Mouse (Mus musculus): ENCODE results near the gene Arid3a.

Gene Arid3a

DNA sequence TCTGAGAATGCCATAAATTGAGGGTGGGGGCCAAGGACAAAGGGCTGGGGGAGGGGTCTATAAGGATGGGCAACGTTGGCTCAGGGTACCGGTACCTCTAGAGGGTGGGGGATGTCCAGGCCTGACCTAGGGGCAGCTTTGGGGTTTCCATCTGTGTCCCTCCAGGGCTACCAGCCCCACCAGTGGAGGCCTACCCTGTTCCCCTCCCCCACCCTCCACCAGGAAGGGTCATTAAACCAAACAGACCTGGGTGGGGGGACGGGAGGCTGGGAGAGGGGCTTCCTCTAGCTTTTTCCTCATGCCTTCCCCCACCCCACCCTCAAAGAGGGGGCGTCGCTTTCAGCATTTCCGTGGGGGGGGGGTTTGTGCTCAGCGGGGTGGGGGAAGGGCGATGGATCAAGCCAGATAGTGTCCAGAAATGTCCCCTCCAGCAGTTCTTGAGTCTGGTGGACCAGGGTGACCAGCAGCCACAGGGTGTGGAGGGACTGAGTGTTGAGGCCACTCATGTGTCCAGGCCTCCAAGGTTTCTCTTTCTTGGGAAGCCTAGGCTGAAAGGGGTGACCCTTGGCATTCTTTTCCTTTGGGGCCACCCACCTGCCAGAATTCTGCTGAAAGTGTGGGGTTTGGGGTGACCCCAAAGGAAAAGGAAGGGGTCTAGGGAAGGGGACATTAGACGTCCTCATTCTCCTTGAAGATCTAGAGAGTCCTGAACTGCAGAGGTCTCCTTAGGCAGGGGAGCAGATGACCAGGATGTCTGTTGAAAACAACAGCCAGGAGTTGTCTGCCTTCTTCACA lies 2.3 kb downstream of the Arid3a start:
- ChIA-PET CTCF (interaction anchor here in 2 of 4 experiments (0.6 to 0.7 kb wide), 3 partner anchors 75 to 446 kb away, joined by 3 to 7 read pairs (median 4); no protein-coding TSS in a partner anchor), POLR2A (interaction anchor here in 3 of 4 experiments (0.5 to 2.3 kb wide), 10 partner anchors 11 to 1241 kb away, joined by 3 to 8 read pairs (median 4); partner anchors contain the start of genes Med16 (in 2 of the 3) and Atp8b3 (in 1 of the 3))

DNA sequence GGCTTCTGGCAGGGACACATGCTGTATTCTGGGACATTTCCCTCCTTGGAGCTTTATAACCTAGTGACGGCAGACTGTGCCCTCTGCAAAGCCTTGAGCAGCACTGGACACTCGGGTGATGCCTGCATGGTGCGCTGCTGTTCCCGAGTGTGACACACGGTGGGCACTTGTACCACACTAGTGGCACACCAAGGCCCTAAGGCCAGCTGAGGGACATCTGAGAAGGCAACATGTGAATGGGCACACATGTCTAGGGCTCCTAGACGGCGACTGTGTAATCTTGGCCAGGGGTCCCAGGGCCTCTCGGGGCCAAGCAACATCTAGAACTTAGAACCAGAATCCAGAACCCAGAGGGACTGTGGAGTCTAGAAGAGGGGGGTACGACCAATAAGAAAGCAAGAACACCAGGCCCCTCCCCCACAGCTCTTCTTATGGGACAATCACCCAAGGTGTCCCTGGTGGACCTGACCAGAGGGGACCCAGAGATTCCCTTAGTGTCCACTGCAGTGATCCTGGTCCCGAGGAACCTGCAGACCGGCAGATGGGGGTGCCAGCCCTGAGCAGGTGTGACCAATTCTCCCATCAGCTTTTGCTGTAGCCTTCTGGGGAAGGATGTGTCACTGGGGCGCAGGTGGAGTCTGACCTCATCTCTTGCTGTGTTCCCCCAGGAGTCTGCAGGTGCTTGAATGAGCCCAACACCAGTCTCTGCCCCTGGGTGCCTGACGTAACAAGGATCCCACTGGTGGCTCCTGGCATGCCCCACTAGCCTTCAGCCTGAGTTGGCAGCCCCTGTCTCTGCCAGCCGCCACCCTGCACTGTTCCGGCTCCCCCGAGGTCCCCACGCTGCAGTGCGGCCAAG lies 3.4 kb downstream of the Arid3a start:
- ChIA-PET CTCF (interaction anchor here in 2 of 4 experiments (0.6 to 1.3 kb wide), 5 partner anchors 27 to 235 kb away, joined by 3 to 7 read pairs (median 4); partner anchors contain the start of gene Wdr18 (in 1 of the 2)), POLR2A (interaction anchor here in 3 of 4 experiments (0.6 to 1.2 kb wide), 4 partner anchors 21 to 238 kb away, joined by 3 to 4 read pairs (median 3); partner anchors contain the start of gene Med16 (in 1 of the 3))

- ChIA-PET CTCF (interaction anchor here in 1 of 4 experiments (1.2 to 1.3 kb wide), 2 partner anchors 27 to 234 kb away, joined by 3 to 6 read pairs; no protein-coding TSS in a partner anchor), POLR2A (interaction anchor here in 1 of 4 experiments (1.1 kb wide), 1 partner anchor 200 kb away, joined by 3 read pairs; no protein-coding TSS in a partner anchor)
Measured at GRCm38 (mm10) chr10:79930826-79931186, 4.0 kb downstream of the Arid3a start.

DNA sequence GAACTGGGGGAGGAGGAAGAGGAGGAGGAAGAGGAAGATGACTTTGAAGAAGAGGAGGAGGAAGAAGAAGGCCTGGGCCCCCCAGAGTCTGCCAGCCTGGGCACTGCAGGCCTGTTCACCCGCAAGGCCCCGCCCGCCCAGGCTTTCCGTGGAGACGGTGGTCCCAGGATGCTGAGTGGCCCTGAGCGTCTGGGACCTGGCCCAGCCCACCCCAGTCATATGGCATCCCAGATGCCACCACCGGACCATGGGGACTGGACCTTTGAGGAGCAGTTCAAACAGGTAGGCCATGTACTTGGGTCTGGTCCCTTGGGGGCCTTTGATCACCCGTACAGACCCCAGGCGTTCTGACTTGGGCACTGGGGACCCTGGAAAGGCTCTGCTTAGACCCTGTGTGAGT lies 5.0 kb downstream of the Arid3a start:
- POLR2A ChIA-PET = interaction anchor here in 3 of 4 experiments (0.7 to 1.6 kb wide), 3 partner anchors 15 to 209 kb away, joined by 3 read pairs; partner anchors contain the start of genes Cbarp (in 1 of the 3) and Kiss1r (in 1 of the 3)
- CTCF ChIA-PET = interaction anchor here in 1 of 4 experiments (1.3 kb wide), 1 partner anchor 28 kb away, joined by 3 read pairs; the partner anchor contains the start of gene Wdr18

DNA sequence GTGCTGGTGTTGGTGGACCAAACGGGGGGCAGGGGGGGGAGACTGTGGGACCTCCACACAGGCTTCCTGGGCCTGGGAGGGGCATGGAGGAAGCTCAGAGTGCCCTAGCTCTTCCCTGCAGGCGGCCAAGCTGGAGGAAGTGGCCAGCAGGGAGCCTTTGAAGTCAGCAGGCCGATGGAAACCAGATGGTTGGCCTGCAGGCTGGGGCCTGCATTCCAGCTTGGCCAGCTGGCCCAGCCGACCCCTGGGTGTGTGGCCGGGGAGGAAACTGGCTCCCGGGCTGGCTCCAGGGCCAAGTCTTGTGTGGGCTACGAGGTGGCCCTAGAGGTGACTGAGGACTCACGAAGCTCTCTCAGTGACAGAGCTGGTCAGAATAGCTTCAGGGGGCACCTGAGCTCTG lies 5.9 kb downstream of the Arid3a start:
- ChIA-PET CTCF (interaction anchor here in 3 of 4 experiments (0.5 to 1.4 kb wide), 4 partner anchors 8 to 232 kb away, joined by 3 to 4 read pairs (median 3); partner anchors contain the start of gene Wdr18 (in 1 of the 3)), POLR2A (interaction anchor here in 3 of 4 experiments (0.6 to 2.3 kb wide), 7 partner anchors 16 to 235 kb away, joined by 3 to 7 read pairs (median 3); partner anchors contain the start of genes Kiss1r (in 1 of the 3), Med16 (in 1 of the 3), Ptbp1 (in 1 of the 3) and Wdr18 (in 1 of the 3))

DNA sequence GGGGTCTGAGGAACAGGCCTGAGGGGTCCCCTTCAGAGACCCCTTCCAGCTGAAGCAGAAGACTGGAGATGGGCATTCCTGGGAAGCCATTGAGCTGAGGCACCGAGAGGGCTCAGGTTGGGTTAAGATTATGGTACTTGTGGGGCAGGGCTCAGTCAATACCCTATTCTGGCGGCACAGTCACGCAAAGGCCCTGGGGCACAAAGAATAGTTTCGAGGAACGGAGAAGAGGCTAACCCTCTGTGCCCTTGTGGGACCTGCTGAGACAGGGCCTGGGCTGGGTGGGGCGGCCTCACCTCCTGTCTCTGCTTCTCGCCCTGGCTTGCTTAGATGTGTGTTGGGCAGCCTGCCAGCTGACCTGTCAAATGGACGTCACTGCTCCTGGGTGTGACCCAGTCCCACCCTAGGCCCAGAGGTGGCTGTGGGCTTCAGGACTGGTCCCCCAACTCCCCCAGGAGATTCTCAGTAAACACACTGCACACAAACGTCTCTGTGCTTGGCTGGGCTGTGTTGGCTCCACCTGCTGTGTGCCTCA lies 6.4 kb downstream of the Arid3a start:
- CTCF ChIA-PET = interaction anchor here in 3 of 4 experiments (0.5 to 1.4 kb wide), 3 partner anchors 9 to 232 kb away, joined by 3 to 4 read pairs (median 3); no protein-coding TSS in a partner anchor
- POLR2A ChIA-PET = interaction anchor here in 3 of 4 experiments (0.6 to 2.3 kb wide), 7 partner anchors 17 to 235 kb away, joined by 3 to 7 read pairs (median 3); partner anchors contain the start of genes Kiss1r (in 1 of the 3), Med16 (in 1 of the 3), Ptbp1 (in 1 of the 3) and Wdr18 (in 1 of the 3)

DNA sequence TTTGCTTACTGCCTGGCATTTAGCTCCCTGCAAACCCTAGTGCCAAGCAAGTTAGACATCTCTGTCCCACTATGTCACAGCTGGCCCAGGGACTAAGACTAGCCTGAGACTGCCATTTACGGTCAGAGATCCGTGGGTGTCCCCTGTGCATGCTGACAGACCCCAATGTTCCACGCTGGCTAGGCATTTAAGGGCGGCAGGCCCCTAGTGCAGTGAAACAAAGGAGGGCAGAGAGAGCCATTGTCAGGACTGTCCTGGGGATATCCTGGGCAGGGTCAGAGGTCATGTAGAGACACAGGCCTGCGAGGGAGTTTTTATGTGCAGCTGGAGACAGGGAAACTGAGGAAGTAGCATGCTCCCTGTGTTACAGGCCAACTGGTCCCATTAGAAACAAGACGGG lies 7.0 kb downstream of the Arid3a start:
- ChIA-PET CTCF (interaction anchor here in 1 of 4 experiments (1.4 kb wide), 1 partner anchor 9 kb away, joined by 4 read pairs; no protein-coding TSS in a partner anchor), POLR2A (interaction anchor here in 2 of 4 experiments (0.5 to 2.3 kb wide), 5 partner anchors 25 to 234 kb away, joined by 3 to 7 read pairs (median 4); partner anchors contain the start of genes Med16 (in 1 of the 2) and Wdr18 (in 1 of the 2))

- ChIA-PET CTCF (interaction anchor here in 1 of 4 experiments (0.7 kb wide), 1 partner anchor 320 kb away, joined by 3 read pairs; the partner anchor contains the start of gene C2cd4c), POLR2A (interaction anchor here in 2 of 4 experiments (1.5 to 2.3 kb wide), 4 partner anchors 25 to 233 kb away, joined by 3 to 7 read pairs (median 5); partner anchors contain the start of genes Med16 (in 1 of the 2) and Wdr18 (in 1 of the 2))
Measured at GRCm38 (mm10) chr10:79934272-79934721, 7.5 kb downstream of the Arid3a start.

- CTCF ChIA-PET = interaction anchor here in 1 of 4 experiments (0.7 kb wide), 1 partner anchor 321 kb away, joined by 3 read pairs; the partner anchor contains the start of gene C2cd4c
- POLR2A ChIA-PET = interaction anchor here in 2 of 4 experiments (0.8 to 2.3 kb wide), 5 partner anchors 9 to 233 kb away, joined by 3 to 7 read pairs (median 5); partner anchors contain the start of genes Med16 (in 1 of the 2) and Wdr18 (in 1 of the 2)
Measured at GRCm38 (mm10) chr10:79934794-79935569, 8.1 kb downstream of the Arid3a start.

DNA sequence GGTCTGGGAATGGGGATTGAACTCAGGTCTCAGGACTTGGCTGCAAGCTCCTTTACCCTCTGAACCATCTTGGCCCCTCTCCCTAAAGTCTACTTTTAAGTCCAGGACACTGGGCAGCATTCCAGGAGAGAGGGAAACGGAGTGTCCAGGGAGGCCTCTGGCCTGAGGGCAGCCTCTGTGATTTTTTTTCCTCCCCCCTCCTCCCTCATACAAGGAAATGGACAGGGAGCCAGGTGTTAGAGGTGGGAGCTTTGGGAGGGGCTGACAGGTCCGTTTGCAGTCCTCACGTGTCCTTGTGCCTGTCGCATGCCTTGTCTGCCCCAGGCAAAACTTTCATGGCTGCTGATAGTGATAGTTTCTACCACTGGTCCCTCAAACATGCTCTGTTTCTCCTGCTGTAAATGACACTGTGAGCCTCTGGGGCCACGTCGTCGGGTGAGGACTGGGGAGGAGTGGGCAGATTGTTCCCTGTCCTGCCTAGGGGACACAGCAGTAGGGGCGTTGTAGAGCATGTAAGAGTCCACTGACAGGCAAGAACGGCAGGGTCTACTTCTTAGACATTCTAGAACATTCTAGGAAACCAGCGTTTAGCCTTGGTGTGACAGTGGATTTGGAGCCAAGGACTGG lies 9.6 kb downstream of the Arid3a start:
- CTCF ChIA-PET = interaction anchor here in 1 of 4 experiments (0.7 kb wide), 1 partner anchor 22 kb away, joined by 3 read pairs; no protein-coding TSS in a partner anchor
- POLR2A ChIA-PET = interaction anchor here in 2 of 4 experiments (1.2 to 1.6 kb wide), 4 partner anchors 18 to 72 kb away, joined by 3 to 5 read pairs (median 4); partner anchors contain the start of gene Wdr18 (in 1 of the 2)

DNA sequence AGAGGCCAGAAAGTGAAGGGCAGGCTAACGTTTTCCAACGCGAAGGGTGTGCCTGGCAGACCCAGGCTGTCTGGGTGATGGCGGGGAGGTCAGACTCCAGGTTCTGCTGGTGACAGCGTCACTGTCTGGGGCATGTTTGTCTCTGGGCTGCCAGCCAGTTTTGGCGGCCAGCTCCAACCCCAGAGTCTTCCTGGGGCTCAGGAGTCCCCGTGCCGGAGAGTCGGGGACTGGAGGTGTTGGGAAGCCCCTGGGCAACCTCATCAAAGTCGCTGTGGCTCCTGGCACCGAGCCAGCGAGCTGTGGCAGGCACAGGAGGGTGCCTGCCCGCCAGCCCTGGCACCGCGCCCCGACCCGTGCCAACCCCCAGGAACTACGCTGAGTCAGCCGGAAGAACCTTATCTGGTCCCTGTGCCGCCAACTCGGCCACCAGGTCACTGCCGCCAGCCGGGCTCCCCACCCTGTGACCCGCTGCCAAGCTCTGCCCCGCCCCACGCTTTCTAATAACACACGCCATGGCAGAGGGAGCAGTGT lies 10.1 kb downstream of the Arid3a start:
- ChIA-PET POLR2A (interaction anchor here in 2 of 4 experiments (0.5 to 1.4 kb wide), 4 partner anchors 17 to 83 kb away, joined by 3 to 4 read pairs (median 3); partner anchors contain the start of gene Ptbp1 (in 1 of the 2)), CTCF (interaction anchor here in 1 of 4 experiments (0.5 kb wide), 1 partner anchor 168 kb away, joined by 13 read pairs; no protein-coding TSS in a partner anchor)

- POLR2A ChIA-PET = interaction anchor here in 3 of 4 experiments (0.5 to 1.9 kb wide), 7 partner anchors 20 to 157 kb away, joined by 3 to 4 read pairs (median 3); partner anchors contain the start of genes Med16 (in 1 of the 3), Ptbp1 (in 1 of the 3) and Wdr18 (in 1 of the 3)
- CTCF ChIA-PET = interaction anchor here in 2 of 4 experiments (0.5 to 0.6 kb wide), 3 partner anchors 169 to 798 kb away, joined by 3 to 13 read pairs (median 6); no protein-coding TSS in a partner anchor
Measured at GRCm38 (mm10) chr10:79937775-79938526, 11.1 kb downstream of the Arid3a start.

DNA sequence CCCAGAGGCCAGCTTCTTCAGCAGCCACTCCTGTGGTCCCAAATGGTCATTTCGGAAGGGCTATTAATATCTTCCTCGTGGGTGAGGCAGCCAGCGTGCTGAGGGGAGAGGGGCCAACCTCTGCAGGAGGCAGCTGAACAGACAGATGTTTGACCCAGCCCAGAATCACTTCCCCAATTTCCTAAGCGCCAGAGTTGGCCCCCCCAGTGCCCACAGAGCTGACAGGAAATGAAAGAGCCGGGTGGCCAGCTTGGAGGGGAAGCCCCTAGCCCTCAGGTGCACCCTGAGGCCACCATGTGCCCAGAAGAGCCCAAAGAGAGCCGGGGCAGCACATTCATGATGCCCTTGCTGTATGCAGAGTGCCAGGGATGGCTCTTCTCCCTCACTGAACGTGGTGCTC lies 13.9 kb downstream of the Arid3a start:
- ChIA-PET CTCF (interaction anchor here in 1 of 4 experiments (0.6 kb wide), 1 partner anchor 666 kb away, joined by 3 read pairs; no protein-coding TSS in a partner anchor), POLR2A (interaction anchor here in 1 of 4 experiments (0.7 kb wide), 1 partner anchor 253 kb away, joined by 3 read pairs; no protein-coding TSS in a partner anchor)

GRCm38 (mm10) chr10:79942988-79943387 lies 16.1 kb downstream of the Arid3a start:
- CTCF ChIA-PET = interaction anchor here in 1 of 4 experiments (0.6 kb wide), 1 partner anchor 16 kb away, joined by 3 read pairs; the partner anchor contains the start of gene Arid3a
- POLR2A ChIA-PET = interaction anchor here in 1 of 4 experiments (0.7 to 0.9 kb wide), 2 partner anchors 112 to 265 kb away, joined by 3 to 6 read pairs; no protein-coding TSS in a partner anchor
